ENCODE assay signal across 8 mouse cellular contexts in genomic region chr7:16810399-16810919, GRCm38 (mm10). TPM values are rescaled to one million over a fixed set of nuclear protein-coding genes. Genes with fewer than 3 reads are reported as not detected.
DNase-seq lines count a peak whose midpoint lies in the region; ATAC-seq and TF ChIP-seq lines count a peak whose summit lies in the region.

No protein-coding gene starts in this region.

- 61% methylated on average over 25 of the region's 28 CpGs for WGBS in lung, postnatal 0 days
- 59% methylated on average over 28 of the region's 28 CpGs for WGBS in liver, embryonic 13.5 days (ENCODE audit: insufficient replicate concordance)

- no peak for TF ChIP-seq EP300 in lung, postnatal 0 days (IDR thresholded peaks at IDR 0.05)

- no peaks in the 10 kb centered on the region; the same call in 1 of the 2 replicates for H3K36me3 ChIP-seq in lung, postnatal 0 days (ENCODE audit: insufficient read depth, low read length)
- H3K36me3 ChIP-seq in liver, embryonic 13.5 days: peaks cover 4% of the 10 kb centered on the region; the same call in 1 of the 2 replicates

- no peak overlapping the region for H3K9ac ChIP-seq in lung, postnatal 0 days (replicated peaks; ENCODE audit: low read depth)
- H3K9ac ChIP-seq in liver, embryonic 13.5 days: peak overlapping the region; percentile 17; the same call in 1 of the 2 replicates

- no peak for ATAC-seq in lung, postnatal 0 days
- ATAC-seq in liver, embryonic 13.5 days (ENCODE audit: low read depth): 0 out of 2 replicates have a peak, but pooled peaks have one; percentile 5
- no peak for ATAC-seq in CD4-positive, CD25-positive, alpha-beta regulatory T cell, adult 4 months

- TF ChIP-seq CTCF in lung, postnatal 0 days (IDR thresholded peaks at IDR 0.05): no peak

- no peaks in the 10 kb centered on the region for H3K27me3 ChIP-seq in lung, postnatal 0 days (replicated peaks; ENCODE audit: insufficient read depth, low read length)
- H3K27me3 ChIP-seq in liver, embryonic 13.5 days: peaks cover 26% of the 10 kb centered on the region

- 0 out of 2 replicates have a peak overlapping the region, but pooled peaks have one; percentile 20 for H3K4me3 ChIP-seq in lung, postnatal 0 days (ENCODE audit: low read depth, low read length)
- H3K4me3 ChIP-seq in liver, embryonic 13.5 days (replicated peaks): no peak overlapping the region

- H3K9me3 ChIP-seq in lung, postnatal 0 days (ENCODE audit: low read length): no peaks in the 10 kb centered on the region
- no peaks in the 10 kb centered on the region for H3K9me3 ChIP-seq in liver, embryonic 13.5 days (replicated peaks)

- DNase-seq in cerebellum, adult 9-10 months: peak; percentile 54
- DNase-seq in cerebellum, adult 8-10 months: no peak
- no peak for DNase-seq in lung, postnatal 0 days (ENCODE audit: low spot score)
- no peak for DNase-seq in lung, postnatal 25 days (ENCODE audit: low spot score)
- no peak for DNase-seq in liver, embryonic 13.5 days
- no peak for DNase-seq in gastrocnemius, postnatal 36 days
- DNase-seq in gastrocnemius, adult 18-20 months (ENCODE audit: low spot score): no peak

- peak overlapping the region; percentile 57; the same call in 1 of the 2 replicates for H3K4me2 ChIP-seq in lung, postnatal 0 days (replicated peaks; ENCODE audit: low read depth, low read length)
- H3K4me2 ChIP-seq in liver, embryonic 13.5 days: peak overlapping the region; percentile 62

- H3K27ac ChIP-seq in lung, postnatal 0 days (ENCODE audit: low read length): no peak overlapping the region
- H3K27ac ChIP-seq in liver, embryonic 13.5 days: no peak overlapping the region

- intact Hi-C loops in gastrocnemius, postnatal 36 days (cut with DNase I): no loop called here

- H3K4me1 ChIP-seq in lung, postnatal 0 days (ENCODE audit: insufficient read depth, low read depth, low read length): 0 out of 2 replicates have a peak, but pooled peaks cover 6% of the 10 kb centered on the region
- peaks cover 24% of the 10 kb centered on the region for H3K4me1 ChIP-seq in liver, embryonic 13.5 days (replicated peaks)

RNA-seq across cellular contexts. Expression of gene Strn4, which starts 5.2 kb away (rescaled TPM):
- polyA plus RNA-seq in lung, postnatal 0 days (2015; fragmentation: Nextera tagmentation; extraction: Ambion mirVana): 57.7 and 60.7 TPM in 2 replicates
- 32.8 and 34.0 TPM in 2 replicates for polyA plus RNA-seq in liver, embryonic 13.5 days (2015; fragmentation: Nextera tagmentation; extraction: Ambion mirVana)
- 10 to 100 TPM; 13.9 to 14.7 TPM for total RNA-seq in gastrocnemius, postnatal 36 days (2021)
- total RNA-seq in gastrocnemius, adult 18-20 months (2021): 10 to 100 TPM in 1 of 2 experiments, 1 to 10 TPM in 1; 9.8 to 13.6 TPM
- polyA plus RNA-seq in CD4-positive, CD25-positive, alpha-beta regulatory T cell, adult 4 months (2017; shearing (Covaris generic)): 10 to 100 TPM; 19.2 TPM

RNA-seq across cellular contexts. Expression of gene Fkrp, which starts 6.1 kb away (rescaled TPM):
- polyA plus RNA-seq in lung, postnatal 0 days (2015; fragmentation: Nextera tagmentation; extraction: Ambion mirVana): 22.3 and 23.5 TPM in 2 replicates
- 10.0 and 10.7 TPM in 2 replicates for polyA plus RNA-seq in liver, embryonic 13.5 days (2015; fragmentation: Nextera tagmentation; extraction: Ambion mirVana)
- 10 to 100 TPM; 45.3 to 50.1 TPM for total RNA-seq in gastrocnemius, postnatal 36 days (2021)
- total RNA-seq in gastrocnemius, adult 18-20 months (2021): 10 to 100 TPM; 51.7 to 58.0 TPM
- 10 to 100 TPM in 1 of 2 experiments, 1 to 10 TPM in 1; 6.8 to 11.2 TPM for polyA plus RNA-seq in CD4-positive, CD25-positive, alpha-beta regulatory T cell, adult 4 months (2017; shearing (Covaris generic))

RNA-seq across cellular contexts. Expression of gene Slc1a5, which starts 29.3 kb away (rescaled TPM):
- 176 and 178 TPM in 2 replicates for polyA plus RNA-seq in lung, postnatal 0 days (2015; fragmentation: Nextera tagmentation; extraction: Ambion mirVana)
- 92.3 and 93.0 TPM in 2 replicates for polyA plus RNA-seq in liver, embryonic 13.5 days (2015; fragmentation: Nextera tagmentation; extraction: Ambion mirVana)
- 10 to 100 TPM; 15.2 to 18.6 TPM for total RNA-seq in gastrocnemius, postnatal 36 days (2021)
- total RNA-seq in gastrocnemius, adult 18-20 months (2021): 10 to 100 TPM; 14.0 to 14.3 TPM
- 100 to 1,000 TPM; 142 to 182 TPM for polyA plus RNA-seq in CD4-positive, CD25-positive, alpha-beta regulatory T cell, adult 4 months (2017; shearing (Covaris generic))

RNA-seq across cellular contexts. Expression of gene Prkd2, which starts 32.2 kb away (rescaled TPM):
- polyA plus RNA-seq in lung, postnatal 0 days (2015; fragmentation: Nextera tagmentation; extraction: Ambion mirVana): 26.1 and 29.0 TPM in 2 replicates
- 2.7 and 3.5 TPM in 2 replicates for polyA plus RNA-seq in liver, embryonic 13.5 days (2015; fragmentation: Nextera tagmentation; extraction: Ambion mirVana)
- total RNA-seq in gastrocnemius, postnatal 36 days (2021): 1 to 10 TPM; 5.1 to 6.5 TPM
- 1 to 10 TPM; 4.9 to 5.9 TPM for total RNA-seq in gastrocnemius, adult 18-20 months (2021)
- polyA plus RNA-seq in CD4-positive, CD25-positive, alpha-beta regulatory T cell, adult 4 months (2017; shearing (Covaris generic)): 10 to 100 TPM; 57.3 to 60.0 TPM
